Mouse (Mus musculus) heart, postnatal 36 days (tissue): ENCODE data around the gene Gadl1. TPM values are rescaled to one million over a fixed set of nuclear protein-coding genes. Genes with fewer than 3 reads are reported as not detected.
"Not testable (repeated sequence)": the region's sequence is repeated elsewhere in the genome, so short reads cannot be mapped to it uniquely, and the experiment has no call there.

Source experiments
- DNase-seq, 2 experiments: peaks; one replicate each; pipeline ENCODE4 v3.0.0; 2021 to 2022
- intact Hi-C: fragments of 180-260 bp; cut with DNase I; formaldehyde crosslinking; loops from one replicate; pipeline ENCODE4 v1.15.1; 2025
- total RNA-seq, 2 experiments: library from RNA; stranded (reverse); gene quantifications; 2 replicates each; pipeline ENCODE4 v1.2.3; 2021

Gadl1 gene
- total RNA-seq, 2 experiments from 2014 or later = not detected

DNA sequence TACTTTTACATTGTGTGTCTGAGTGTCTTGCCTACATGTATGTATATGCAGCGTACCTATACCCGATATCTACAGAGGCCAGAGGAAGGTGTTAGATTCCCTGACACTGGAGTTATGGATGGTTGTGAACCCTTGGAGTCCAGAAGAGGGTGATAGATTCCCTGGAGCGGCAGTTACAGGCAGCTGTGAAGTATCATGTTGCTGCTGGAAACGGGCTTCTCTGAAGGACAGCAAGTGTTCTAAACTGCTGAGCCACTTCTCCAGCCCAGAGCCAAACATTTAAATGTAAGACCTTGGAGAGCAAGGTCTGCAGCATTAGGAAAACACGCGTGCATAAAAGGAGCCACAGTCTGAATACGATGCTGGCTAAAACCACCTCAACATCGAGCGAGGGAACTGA, 107.0 kb downstream of the Gadl1 start:
- intact Hi-C loops = no loop called here
- no peak for DNase-seq

DNA sequence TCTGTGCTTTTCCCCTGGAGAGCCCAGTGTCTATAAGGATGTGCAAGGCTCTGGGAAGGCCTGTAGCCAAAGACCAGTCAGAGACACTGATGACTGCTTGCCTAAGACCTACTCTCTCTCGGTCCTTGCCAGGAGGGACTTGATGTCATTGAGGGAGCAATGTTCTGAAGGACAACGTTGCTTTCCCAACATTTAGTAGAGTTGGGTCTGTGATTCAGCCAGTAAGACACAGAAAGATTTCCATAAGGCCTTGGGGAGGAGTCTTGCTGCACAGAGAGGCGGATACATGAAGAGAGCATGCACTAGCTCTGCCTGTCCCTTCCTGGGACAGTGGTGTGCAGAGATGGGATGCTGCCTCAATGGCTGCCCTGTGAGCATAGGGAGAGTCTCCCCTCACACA, 107.8 kb downstream of the Gadl1 start:
- intact Hi-C loops = no loop called here
- DNase-seq = no peak

DNA sequence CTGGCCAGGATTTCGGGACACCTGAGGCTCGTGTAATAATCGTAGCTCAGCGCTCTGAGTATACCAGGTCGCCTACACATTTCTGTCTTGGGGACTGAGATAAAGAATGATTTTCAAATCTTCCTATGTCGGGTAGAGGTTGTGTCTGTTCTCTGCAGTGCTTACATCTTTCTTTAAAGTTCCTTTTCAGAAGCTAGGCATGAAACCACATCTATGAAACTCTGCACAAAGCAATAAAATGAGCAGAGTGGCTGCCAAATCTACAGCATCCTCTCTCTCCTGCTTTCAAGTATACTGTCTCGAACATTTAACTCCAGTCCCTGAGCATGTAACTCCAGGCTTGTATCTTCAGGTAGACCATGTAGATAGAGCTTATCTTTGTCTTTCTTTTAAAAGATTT, 109.3 kb downstream of the Gadl1 start:
- no peak for DNase-seq
- intact Hi-C loops = no loop called here

GRCm38 (mm10) chr9:116025371-116025770, 116.1 kb downstream of the Gadl1 start:
- intact Hi-C loops = no loop called here
- DNase-seq = no peak

DNA sequence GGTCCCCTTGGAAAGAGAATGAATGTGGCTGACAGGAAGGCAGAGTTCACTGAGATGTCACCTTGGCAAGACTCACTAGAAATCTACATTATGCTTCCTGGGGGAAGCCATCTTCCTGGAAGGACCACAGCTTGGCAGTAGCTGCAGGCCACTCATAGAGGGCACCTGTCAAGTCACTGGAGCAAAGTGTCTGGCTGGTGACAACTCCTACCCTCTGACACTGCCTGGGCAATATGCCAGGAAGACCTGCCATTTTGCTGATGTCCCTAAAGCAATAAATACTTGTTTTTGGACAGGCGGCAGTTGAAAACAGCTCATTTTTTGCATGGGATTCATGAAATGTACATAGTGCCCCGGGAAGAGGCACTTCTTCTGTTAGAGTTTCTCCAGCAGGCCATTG, 119.8 kb downstream of the Gadl1 start:
- peak in 1 of 2 experiments; percentile 2 for DNase-seq
- intact Hi-C loops = no loop called here

DNA sequence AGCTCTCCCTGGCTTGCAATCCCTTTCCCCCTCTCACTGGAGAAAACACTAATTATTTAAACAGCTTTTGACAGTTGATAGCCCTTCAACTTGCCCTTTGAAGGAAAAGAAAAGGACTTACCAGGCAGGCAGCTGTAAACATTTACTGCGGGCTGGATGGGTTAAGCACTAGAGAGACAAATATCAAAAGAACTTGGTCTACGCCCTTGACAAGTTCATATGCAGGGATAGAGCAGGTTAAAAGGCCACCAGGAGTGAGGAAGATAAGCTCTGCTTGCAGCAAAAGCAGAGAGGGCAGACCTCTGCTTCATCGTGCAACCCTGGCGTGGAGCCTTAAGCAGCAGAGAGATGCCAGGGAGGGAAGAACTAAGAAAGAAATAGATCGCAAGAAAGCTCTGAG, 123.5 kb downstream of the Gadl1 start:
- DNase-seq = no peak
- intact Hi-C loops = no loop called here

GRCm38 (mm10) chr9:116038275-116038674, 129.0 kb downstream of the Gadl1 start:
- intact Hi-C loops = no loop called here
- no peak for DNase-seq

- intact Hi-C loops = loop anchor here (2.0 to 5.0 kb wide), 2 partner anchors 167 to 878 kb away; no protein-coding TSS in a partner anchor
- no peak for DNase-seq
Observed at GRCm38 (mm10) chr9:116039981-116040380, 130.7 kb downstream of the Gadl1 start.

DNA sequence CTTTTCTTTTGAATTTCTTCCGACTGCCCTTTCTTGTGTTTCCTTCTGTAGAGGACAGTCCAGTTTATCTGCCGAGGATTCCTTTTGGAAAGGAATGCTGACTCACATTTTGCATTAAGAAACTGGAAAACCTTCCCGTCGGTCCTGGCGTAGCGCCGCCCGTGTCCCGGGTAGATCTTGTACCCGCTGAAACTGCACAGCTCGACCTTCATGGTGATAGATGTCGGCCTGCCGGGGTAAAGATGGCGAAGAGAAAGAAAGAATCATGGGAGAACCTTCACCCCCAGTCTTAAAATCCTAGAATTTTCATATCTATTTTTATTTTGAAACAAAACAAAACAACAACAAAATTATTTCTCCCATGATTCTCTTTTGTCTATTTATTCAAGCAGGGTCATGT, 131.6 kb downstream of the Gadl1 start:
- intact Hi-C loops = loop anchor here (1.0 to 5.0 kb wide), 3 partner anchors 168 to 879 kb away; no protein-coding TSS in a partner anchor
- DNase-seq = not testable (repeated sequence)

DNA sequence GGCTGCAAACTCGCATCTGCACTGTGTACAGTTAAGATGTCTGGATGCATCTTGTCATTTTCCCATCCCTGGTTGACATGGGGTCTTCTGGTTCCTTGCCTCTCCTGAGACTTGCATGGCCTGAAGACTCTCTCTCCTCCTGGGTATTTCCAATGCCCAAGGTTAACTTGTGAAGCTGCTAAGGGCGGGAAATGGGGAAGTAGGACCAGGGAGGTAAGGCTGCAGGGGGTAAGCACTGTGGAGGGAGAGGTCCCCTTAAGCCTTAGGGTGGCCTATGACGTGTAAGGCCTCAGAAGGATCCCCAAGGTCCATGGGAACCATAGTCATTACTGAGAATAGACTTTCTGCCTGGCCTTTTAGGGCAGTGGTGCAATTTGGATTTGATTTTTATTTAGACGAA, 132.1 kb downstream of the Gadl1 start:
- no peak for DNase-seq
- intact Hi-C loops = loop anchor here (1.0 to 5.0 kb wide), 3 partner anchors 169 to 879 kb away; no protein-coding TSS in a partner anchor

GRCm38 (mm10) chr9:116041787-116042186, 132.5 kb downstream of the Gadl1 start:
- intact Hi-C loops = loop anchor here (1.0 to 5.0 kb wide), 3 partner anchors 169 to 879 kb away; no protein-coding TSS in a partner anchor
- DNase-seq = peak; percentile 72 to 85

GRCm38 (mm10) chr9:116049985-116050384, 140.7 kb downstream of the Gadl1 start:
- no peak for DNase-seq
- intact Hi-C loops = no loop called here

GRCm38 (mm10) chr9:116053976-116054375, 144.7 kb downstream of the Gadl1 start:
- intact Hi-C loops = no loop called here

GRCm38 (mm10) chr9:116058475-116058874, 149.2 kb downstream of the Gadl1 start:
- intact Hi-C loops = no loop called here
- DNase-seq = no peak

More at GRCm38 (mm10) chr9:116053976-116054375, 144.7 kb downstream of the Gadl1 start:
- no peak for DNase-seq

DNA sequence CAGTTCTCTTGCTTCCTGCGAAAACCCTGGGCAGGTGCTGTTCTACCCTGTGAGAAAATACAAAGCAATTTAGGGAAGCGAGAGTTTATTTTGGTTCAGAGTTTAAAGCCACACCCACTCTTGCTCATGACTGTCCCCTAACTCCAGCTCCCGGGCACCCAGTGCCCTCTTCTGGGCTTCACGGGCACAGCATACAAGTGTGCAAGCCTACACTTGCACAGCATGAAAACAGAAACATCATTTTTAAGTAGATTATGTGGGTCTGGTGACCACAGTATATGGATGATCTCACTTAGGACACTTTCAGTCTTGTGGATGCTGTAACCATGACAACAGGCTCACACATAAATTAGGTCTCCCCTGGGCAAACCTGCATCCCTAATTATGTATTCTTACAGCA, 149.9 kb downstream of the Gadl1 start:
- intact Hi-C loops = no loop called here
- no peak for DNase-seq

DNA sequence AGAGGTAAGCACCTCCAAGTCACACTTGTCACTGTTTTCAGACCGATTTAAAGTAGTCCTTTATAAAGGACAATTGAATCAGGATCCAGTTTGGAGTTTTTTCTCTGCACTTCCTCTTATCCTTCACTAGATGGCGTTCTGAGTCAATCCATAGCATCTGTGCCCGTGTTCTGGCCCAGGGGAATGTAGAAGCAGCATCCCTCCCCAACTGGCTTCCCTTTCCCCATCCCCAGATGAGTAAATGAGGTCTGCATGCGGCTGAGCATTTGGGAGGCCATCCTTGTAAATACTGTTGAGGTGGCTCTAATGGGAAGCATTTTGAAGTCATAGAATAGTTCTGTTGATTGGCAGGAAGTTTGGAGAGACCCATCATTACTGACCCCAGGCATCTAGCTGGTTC, 151.4 kb downstream of the Gadl1 start:
- intact Hi-C loops = loop anchor here (1.0 to 2.0 kb wide), 3 partner anchors 282 to 492 kb away; no protein-coding TSS in a partner anchor

DNA sequence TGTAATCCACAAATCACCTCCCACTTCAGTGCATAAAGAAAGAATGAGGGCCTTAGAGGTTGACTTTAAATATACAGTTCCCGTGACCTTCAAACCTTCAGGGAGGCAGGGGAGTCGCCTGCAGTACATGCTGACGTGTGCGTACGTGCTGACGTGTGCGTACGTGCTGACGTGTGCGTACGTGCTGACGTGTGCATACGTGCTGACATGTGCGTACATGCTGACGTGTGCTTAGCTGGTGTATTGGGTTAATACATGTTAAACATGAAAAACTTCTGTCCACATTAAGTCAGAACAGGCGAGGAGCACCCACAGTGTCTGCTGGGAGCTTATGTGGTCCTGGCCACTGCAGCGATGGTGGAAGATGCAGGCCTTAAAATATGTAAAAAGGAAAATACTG, 155.5 kb downstream of the Gadl1 start:
- intact Hi-C loops = no loop called here
- no peak for DNase-seq

More for the DNA sequence above, 151.4 kb downstream of the Gadl1 start:
- peak in 1 of 2 experiments; percentile 22 for DNase-seq

GRCm38 (mm10) chr9:116071561-116071960, 162.3 kb downstream of the Gadl1 start:
- intact Hi-C loops, DNase-seq: not testable (repeated sequence)

DNA sequence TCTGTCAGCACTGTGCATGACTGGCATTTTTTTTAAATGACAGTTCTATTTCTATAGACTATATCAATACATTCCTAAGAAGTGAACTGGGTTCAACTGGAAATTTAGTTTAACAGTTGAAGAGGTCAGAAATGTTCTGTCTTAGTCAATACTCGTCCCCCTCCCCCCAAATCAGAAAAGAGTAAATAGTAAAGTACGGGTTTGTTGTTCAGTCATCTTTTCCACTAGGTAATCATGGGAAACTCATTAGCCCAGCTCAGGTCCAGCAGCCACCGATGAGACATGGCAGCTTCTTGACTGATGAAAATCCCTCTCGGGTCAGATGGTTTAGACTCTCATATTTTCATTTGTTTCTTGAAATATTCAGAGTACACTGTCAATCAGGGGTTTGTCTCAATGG, 166.9 kb downstream of the Gadl1 start:
- DNase-seq = no peak
- intact Hi-C loops = no loop called here

DNA sequence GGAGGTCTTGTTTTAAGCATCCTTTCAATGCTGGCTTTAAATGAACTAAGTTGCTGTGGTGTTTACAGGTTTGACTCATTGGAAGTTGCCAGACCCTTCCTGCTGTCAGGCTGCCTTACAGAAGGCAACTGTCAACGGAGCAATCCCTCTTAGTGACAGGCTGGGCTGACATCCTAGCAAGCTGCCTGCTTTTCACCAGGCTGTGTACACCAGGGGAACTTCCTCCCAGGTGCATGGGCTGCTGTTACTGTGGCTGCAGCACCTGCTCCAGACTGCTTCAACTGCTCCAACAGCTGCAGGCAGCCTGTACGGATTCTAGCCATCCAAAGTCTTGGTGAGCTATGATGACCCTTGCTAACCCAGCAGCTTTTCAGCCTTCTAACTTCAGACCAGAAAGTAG, 167.7 kb downstream of the Gadl1 start:
- intact Hi-C loops = no loop called here
- DNase-seq = no peak

- intact Hi-C loops = no loop called here
- DNase-seq = no peak
Observed at GRCm38 (mm10) chr9:116077419-116077818, 168.2 kb downstream of the Gadl1 start.

- intact Hi-C loops = no loop called here
- DNase-seq = no peak
Observed at GRCm38 (mm10) chr9:116081781-116082180, 172.5 kb downstream of the Gadl1 start.

DNA sequence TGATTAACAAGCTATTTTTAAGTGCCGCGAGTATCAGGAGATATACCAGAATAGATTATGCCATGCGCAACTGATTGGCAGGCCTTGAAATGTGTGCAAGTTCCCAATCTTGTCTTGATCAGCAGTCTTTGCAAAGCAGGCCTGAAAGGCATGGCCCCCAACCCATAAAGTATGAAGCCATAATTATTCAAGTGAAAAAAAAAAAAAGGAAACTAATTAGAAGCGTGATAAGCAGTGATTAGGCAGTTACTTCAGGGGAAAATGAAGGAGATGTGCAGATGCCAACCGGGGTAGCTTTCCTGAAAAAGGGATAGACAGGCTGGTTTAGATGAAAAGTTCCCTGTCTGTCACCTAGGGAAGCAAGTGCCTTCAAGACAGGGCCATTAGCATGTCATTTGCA, 174.0 kb downstream of the Gadl1 start:
- DNase-seq = no peak
- intact Hi-C loops = no loop called here
